8 mouse cellular contexts compared by ENCODE assay signal in the genomic region with DNA sequence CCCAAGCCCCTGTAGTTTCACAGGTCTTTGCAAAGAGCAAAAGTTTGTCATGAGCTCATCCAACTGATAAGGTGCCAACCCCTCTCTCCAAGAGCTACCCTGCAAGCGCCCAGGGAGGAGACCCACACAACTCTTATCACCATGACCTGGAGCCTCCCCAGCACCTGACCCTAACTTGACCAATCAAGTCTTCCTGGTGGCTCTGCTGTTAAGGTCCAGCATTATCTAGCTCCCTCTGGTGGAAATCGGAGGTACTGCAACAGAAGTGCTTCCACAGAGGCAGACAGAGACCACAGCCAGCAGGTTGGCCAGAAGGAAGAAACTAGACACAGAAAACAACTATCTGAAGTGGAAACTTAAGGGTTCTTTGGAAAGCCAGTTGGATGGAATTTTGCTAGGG. TPM values are rescaled to one million over a fixed set of nuclear protein-coding genes. Genes with fewer than 3 reads are reported as not detected.
DNase-seq lines count a peak whose midpoint lies in the region; ATAC-seq lines count a peak whose summit lies in the region.

No protein-coding gene starts in this region.

- DNase-seq in midbrain, embryonic 11.5 days (ENCODE audit: low spot score, missing footprints) = peak; percentile 98
- peak; percentile 81 for DNase-seq in c-Kit-positive CD71-positive TER-119-negative erythroid progenitor cells, embryonic 14.5 days (ENCODE audit: low read depth)
- peak; percentile 41 to 59 for DNase-seq in frontal cortex, postnatal 10 days (ENCODE audit: low spot score in 2 of 2)
- DNase-seq in liver = peak; percentile 83
- DNase-seq in testis, postnatal 14 days (ENCODE audit: low spot score) = peak; percentile 74

- 27% methylated on average over 2 of the region's 2 CpGs for WGBS in midbrain, embryonic 11.5 days
- 31% methylated on average over 2 of the region's 2 CpGs for WGBS in midbrain, embryonic 15.5 days

- H3K9ac ChIP-seq in midbrain, embryonic 11.5 days (ENCODE audit: low read length) = no peak overlapping the region
- H3K9ac ChIP-seq in midbrain, embryonic 15.5 days = no peak overlapping the region

- H3K27me3 ChIP-seq in midbrain, embryonic 11.5 days (ENCODE audit: control insufficient read depth, insufficient read depth, low read length) = no peaks in the 10 kb centered on the region
- no peaks in the 10 kb centered on the region for H3K27me3 ChIP-seq in midbrain, embryonic 15.5 days (replicated peaks)

- no peak for ATAC-seq in midbrain, embryonic 11.5 days (ENCODE audit: low FRiP score)
- ATAC-seq in midbrain, embryonic 15.5 days (replicated peaks) = no peak
- ATAC-seq in inflammation-experienced regulatory T-cells, adult 6 months = peak; percentile 17
- ATAC-seq in neutrophil, adult 5-6 weeks (ENCODE audit: extremely low read depth, insufficient number of reproducible peaks, low FRiP score, poor library complexity, severe bottlenecking) = peak; percentile 77

- peaks cover 6% of the 10 kb centered on the region for H3K4me1 ChIP-seq in midbrain, embryonic 11.5 days (ENCODE audit: control insufficient read depth, insufficient read depth, low read length)
- H3K4me1 ChIP-seq in midbrain, embryonic 15.5 days = peaks cover 12% of the 10 kb centered on the region

- H3K4me3 ChIP-seq in midbrain, embryonic 11.5 days (ENCODE audit: low read depth, low read length) = no peak overlapping the region
- no peak overlapping the region for H3K4me3 ChIP-seq in midbrain, embryonic 15.5 days

- H3K27ac ChIP-seq in midbrain, embryonic 11.5 days (ENCODE audit: low read depth, low read length) = no peak overlapping the region
- H3K27ac ChIP-seq in midbrain, embryonic 15.5 days = no peak overlapping the region

- no peaks in the 10 kb centered on the region for H3K36me3 ChIP-seq in midbrain, embryonic 11.5 days (ENCODE audit: control insufficient read depth, insufficient read depth, low read length)
- no peaks in the 10 kb centered on the region for H3K36me3 ChIP-seq in midbrain, embryonic 15.5 days (replicated peaks)

- no peak overlapping the region for H3K4me2 ChIP-seq in midbrain, embryonic 11.5 days
- H3K4me2 ChIP-seq in midbrain, embryonic 15.5 days = no peak overlapping the region

- H3K9me3 ChIP-seq in midbrain, embryonic 11.5 days (ENCODE audit: control insufficient read depth, low read length) = no peaks in the 10 kb centered on the region
- no peaks in the 10 kb centered on the region for H3K9me3 ChIP-seq in midbrain, embryonic 15.5 days

RNA-seq across cellular contexts. Expression of a gene that starts 3.7 kb away (rescaled TPM):
- polyA plus RNA-seq in midbrain, embryonic 11.5 days (2014; fragmentation: Nextera tagmentation; extraction: Ambion mirVana) = 273 and 277 TPM in 2 replicates
- polyA plus RNA-seq in midbrain, embryonic 15.5 days (2015; fragmentation: Nextera tagmentation; extraction: Ambion mirVana) = 254 and 256 TPM in 2 replicates
- 100 to 1,000 TPM in 2 of 3 experiments, 10 to 100 TPM in 1; 94.7 to 153 (median 113) TPM for polyA plus RNA-seq in inflammation-experienced regulatory T-cells, adult 6 months (2017; shearing (Covaris generic))
- total RNA-seq in neutrophil, adult 5-6 weeks (2017) = 51.8 and 57.1 TPM in 2 replicates

Comparison
In these comparisons a context has a peak if more than half of its experiments do, and no peak if none do; other contexts are left out.
1. ATAC-seq: peak in inflammation-experienced regulatory T-cells, adult 6 months (single experiment) and neutrophil, adult 5-6 weeks (single experiment); none in midbrain, embryonic 11.5 days (single experiment) and midbrain, embryonic 15.5 days (single experiment).
2. Peak in every context shown above with its lines, with median percentiles within 50 percentile points of each other: DNase-seq.